Mouse (Mus musculus) small intestine, adult 2 months (tissue): ENCODE measurements around the gene Abhd16a. TPM values are rescaled to one million over a fixed set of nuclear protein-coding genes. Genes with fewer than 3 reads are reported as not detected.

Experiments
- H3K27ac ChIP-seq: fragments of 200-500 bp; 2 replicates; pipeline ENCODE4 v1.5.1; 2012; ENCODE audit warnings: low read depth, low read length, control low read depth, inconsistent platforms; ENCODE audit not compliant: insufficient read depth
- H3K27me3 ChIP-seq: fragments of 200-500 bp; 2 replicates; pipeline ENCODE4 v1.6.1; 2012; ENCODE audit warnings: mild to moderate bottlenecking, moderate library complexity, low read length, inconsistent platforms; ENCODE audit not compliant: control insufficient read depth, insufficient read depth
- H3K36me3 ChIP-seq: fragments of 200-500 bp; 2 replicates; pipeline ENCODE4 v1.6.1; 2012; ENCODE audit warnings: mild to moderate bottlenecking, low read length, control low read depth, inconsistent platforms; ENCODE audit not compliant: control insufficient read depth, insufficient read depth
- H3K4me1 ChIP-seq: fragments of 200-500 bp; 2 replicates; pipeline ENCODE4 v1.6.1; 2012; ENCODE audit warnings: low read length, inconsistent platforms, mixed read lengths; ENCODE audit not compliant: control insufficient read depth, insufficient read depth, insufficient read length
- H3K4me3 ChIP-seq: fragments of 200-500 bp; 2 replicates; pipeline ENCODE4 v1.5.1; 2012; ENCODE audit warnings: low read depth, mild to moderate bottlenecking, control low read depth, inconsistent platforms, low read length, moderate library complexity
- CTCF ChIP-seq: fragments of 200-500 bp; IDR thresholded peaks from 2 replicates; pipeline ENCODE4 v1.5.1; 2012; ENCODE audit warnings: low read depth, mild to moderate bottlenecking, control low read depth, inconsistent platforms, low read length, moderate library complexity, mixed read lengths; ENCODE audit not compliant: insufficient replicate concordance, insufficient read length; ENCODE audit errors: extremely low read depth
- POLR2A ChIP-seq: fragments of 200-500 bp; IDR thresholded peaks from 2 replicates; pipeline ENCODE4 v1.6.1; 2012; ENCODE audit warnings: low read depth, mild to moderate bottlenecking, control low read depth, inconsistent platforms, low read length, moderate library complexity
- WGBS: fragments of 180-500 bp; shearing (Covaris S2); methylation state at CpG from one replicate; pipeline ENCODE4 v1.1.7; 2018; 5-methylcytosine and 5-hydroxymethylcytosine counted together
- polyA plus RNA-seq: library from polyadenylated mRNA; depleted of rRNA; stranded (reverse); fragments of >200 nt; gene quantifications from 2 replicates; pipeline ENCODE4 v1.2.3, GENCODE M21; 2012

Abhd16a gene
- polyA plus RNA-seq, 1 experiment: 183 TPM

DNA sequence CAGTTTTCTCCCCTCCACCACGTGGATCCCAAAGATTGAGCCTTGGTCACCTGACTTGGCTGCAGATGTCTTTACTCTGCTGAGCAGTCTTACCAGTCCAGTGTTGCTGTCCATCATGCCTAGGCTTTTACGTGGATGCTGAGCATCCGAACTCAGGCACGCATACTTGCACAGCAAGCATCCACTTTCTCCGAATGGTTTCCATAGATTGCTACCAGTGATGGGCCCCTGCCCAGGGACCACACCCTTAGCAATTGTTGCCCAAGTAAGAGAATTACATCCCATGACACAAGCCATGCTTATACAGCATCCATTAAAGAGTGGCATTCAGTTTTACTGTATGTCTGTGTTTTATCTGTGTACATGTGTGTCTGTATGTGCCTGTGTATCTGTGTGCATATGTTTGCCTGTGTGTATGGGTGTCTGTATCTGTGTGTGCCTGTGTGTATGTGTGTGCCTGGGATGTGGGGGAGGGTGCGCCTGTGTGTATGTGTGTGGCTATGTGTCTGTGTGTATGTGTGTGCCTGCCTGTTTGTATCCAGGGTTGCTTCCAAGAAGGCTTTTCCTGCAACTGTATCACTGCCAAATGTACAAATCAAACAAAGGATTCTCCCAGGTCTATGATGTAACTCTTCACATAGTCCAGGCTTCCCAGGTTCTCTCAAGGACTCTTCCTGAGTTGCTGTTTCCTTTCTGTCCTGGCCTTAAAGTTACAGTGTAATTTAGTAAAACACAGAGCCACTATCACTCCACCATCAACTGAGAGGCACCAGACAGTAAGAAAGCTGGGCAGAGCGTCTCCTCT is 33.2 kb upstream of the Abhd16a start:
- Histone ChIP-seq H3K4me1 (peaks cover 26% of the 10 kb centered on the region), H3K36me3 (peaks cover 55% of the 10 kb centered on the region), H3K27me3 (no peaks in the 10 kb centered on the region), H3K27ac (no peak overlapping the region), H3K4me3 (no peak overlapping the region)
- TF ChIP-seq POLR2A: no peak
- TF ChIP-seq CTCF: no peak
- 85% methylated on average over 7 of the region's 7 CpGs for WGBS

DNA sequence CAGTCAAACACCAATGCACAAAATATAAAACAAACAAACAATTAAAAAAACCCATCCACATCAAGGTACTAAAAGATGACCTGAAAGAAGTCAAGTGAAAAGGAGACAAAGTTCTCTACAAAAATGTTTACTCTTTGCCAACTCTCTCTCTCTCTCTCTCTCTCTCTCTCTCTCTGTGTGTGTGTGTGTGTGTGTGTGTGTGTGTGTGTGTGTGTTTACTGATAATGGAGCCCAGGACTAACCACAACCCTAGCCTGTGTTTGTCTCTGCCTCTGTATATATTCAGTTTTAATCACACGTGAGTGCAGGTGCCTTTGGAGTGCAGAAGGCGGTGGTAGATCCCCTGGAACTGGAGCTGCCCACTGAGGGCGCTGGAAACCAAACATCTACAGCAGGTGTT is 32.0 kb upstream of the Abhd16a start:
- H3K4me1 ChIP-seq: peaks cover 26% of the 10 kb centered on the region
- H3K27me3 ChIP-seq: no peaks in the 10 kb centered on the region
- peaks cover 54% of the 10 kb centered on the region for H3K36me3 ChIP-seq
- no peak overlapping the region for H3K27ac ChIP-seq
- TF ChIP-seq POLR2A (no peak), CTCF (no peak)
- 79% methylated on average over 3 of the region's 3 CpGs for WGBS
- H3K4me3 ChIP-seq: no peak overlapping the region

DNA sequence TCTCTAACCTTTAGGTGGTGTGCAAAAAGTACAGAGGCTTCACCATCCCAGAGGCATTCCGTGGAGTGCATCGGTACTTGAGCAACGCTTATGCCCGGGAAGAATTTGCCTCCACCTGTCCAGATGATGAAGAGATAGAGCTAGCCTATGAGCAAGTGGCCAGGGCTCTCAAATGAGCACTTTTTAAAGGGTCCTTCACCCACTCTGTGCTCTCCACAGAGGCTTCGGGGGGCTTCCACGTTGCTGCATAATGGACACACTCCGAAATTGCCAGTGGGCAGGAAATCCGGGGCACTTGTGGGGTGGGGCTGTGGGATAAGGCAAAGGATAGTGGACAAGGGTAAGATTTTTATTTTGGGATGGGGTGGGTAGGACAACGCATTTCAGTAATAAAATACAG is 30.7 kb upstream of the Abhd16a start:
- Histone ChIP-seq H3K27ac (no peak overlapping the region), H3K36me3 (peaks cover 42% of the 10 kb centered on the region), H3K4me3 (no peak overlapping the region), H3K27me3 (no peaks in the 10 kb centered on the region), H3K4me1 (peaks cover 21% of the 10 kb centered on the region)
- 58% methylated on average over 9 of the region's 9 CpGs for WGBS
- no peak for TF ChIP-seq CTCF
- no peak for TF ChIP-seq POLR2A

DNA sequence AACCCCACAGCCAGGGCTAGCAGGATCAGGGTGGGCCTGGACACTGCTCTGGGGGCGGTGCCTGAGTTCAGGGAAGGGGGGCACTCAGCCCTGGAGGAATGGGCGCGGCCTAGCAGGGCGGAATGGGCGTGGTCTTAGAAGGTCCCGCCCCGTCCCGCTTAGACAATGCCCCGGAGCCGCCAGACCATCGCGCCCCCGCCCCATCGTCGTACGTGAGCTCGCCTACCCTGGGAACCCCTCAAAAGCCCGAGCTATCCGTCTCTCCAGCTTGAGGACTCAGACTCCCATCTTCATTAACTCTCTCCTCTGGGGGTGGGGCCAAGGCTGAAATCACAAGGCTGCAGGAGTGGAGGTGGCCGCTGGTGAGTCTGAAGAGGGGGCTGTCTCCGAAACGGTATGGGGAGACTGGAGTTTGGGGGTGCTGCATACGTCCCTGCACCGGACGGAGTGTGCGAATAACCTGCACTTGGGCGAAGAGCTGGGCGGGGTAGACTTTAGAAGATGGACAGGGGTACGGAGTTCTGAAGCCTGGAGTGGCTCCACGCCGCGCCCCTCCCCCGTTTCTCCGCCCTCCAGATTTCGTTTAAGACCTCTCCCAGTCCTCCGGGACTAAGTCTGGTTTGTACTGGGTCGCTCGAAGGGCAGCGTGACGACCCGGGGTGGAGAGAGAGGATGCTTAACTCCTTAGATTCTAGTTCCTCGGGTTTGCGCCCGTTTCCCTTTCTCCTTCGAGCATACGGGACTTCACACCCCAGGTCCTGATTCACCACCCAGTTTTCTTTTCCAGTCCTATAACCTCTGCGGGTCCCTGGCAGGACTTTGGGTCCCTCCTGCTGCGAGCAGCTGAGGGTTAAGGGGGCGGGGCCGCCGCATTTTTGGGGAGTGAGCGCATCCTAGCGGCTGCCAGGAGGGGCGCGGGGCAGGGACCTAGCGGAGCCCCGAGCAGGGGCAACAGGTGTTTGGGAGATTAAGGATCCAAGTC is 29.9 kb upstream of the Abhd16a start, which contains the start of gene Ddah2:
Gene Ddah2, plus strand, starts transcription at position 125 of the 982 bp plus-strand sequence.
- Histone ChIP-seq H3K4me3 (peak within 1 kb of the TSS; percentile 68), H3K4me1 (peaks cover 25% of the 10 kb centered on the region), H3K27me3 (no peaks in the 10 kb centered on the region), H3K36me3 (peaks cover 35% of the 10 kb centered on the region), H3K27ac (peak within 1 kb of the TSS; percentile 52; the same call in 1 of the 2 replicates)
- TF ChIP-seq POLR2A (peak; percentile 48), CTCF (peak; percentile 66)
- 1% methylated on average over 57 of the region's 57 CpGs for WGBS

DNA sequence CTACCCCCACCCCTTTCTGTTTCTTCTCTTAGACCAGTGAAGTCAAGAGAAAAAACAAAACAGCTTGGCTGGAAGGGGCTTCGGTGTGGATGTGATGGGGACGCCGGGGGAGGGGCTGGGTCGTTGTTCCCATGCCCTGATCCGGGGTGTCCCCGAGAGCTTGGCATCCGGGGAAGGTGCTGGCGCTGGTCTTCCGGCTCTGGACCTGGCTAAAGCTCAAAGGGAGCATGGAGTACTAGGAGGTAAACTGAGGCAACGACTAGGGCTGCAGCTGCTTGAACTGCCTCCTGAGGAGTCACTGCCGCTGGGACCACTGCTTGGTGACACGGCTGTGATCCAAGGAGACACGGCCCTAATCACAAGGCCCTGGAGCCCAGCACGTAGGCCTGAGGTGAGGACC is 29.0 kb upstream of the Abhd16a start:
- TF ChIP-seq CTCF (no peak), POLR2A (no peak)
- peak overlapping the region; percentile 68 for H3K4me3 ChIP-seq

DNA sequence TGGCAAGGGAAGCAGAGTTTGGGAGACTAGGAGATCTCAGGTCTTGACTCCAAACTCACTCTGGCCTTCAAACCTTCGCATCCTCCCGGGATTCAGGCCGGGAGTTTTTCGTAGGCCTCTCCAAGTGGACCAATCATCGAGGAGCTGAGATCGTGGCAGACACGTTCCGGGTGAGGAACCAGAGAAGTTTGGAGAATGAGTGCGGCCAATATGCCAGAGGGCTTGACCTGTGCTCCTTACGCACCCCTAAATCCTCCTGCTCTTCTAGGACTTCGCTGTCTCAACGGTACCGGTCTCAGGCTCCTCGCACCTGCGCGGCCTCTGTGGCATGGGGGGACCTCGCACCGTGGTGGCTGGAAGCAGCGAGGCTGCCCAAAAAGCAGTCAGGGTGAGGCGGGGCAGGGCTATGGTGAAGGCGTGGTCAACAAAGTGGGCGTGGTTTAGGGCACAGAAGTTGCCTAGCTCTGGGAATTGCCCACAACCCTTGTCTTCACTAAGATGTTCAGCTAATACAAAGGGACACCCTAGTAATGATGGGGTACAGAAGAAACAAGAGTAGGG is 28.2 kb upstream of the Abhd16a start:
- Histone ChIP-seq H3K27me3 (no peaks in the 10 kb centered on the region; the same call in 1 of the 2 replicates), H3K27ac (no peak overlapping the region), H3K4me1 (peaks cover 36% of the 10 kb centered on the region), H3K4me3 (no peak overlapping the region), H3K36me3 (peaks cover 22% of the 10 kb centered on the region)
- WGBS: 71% methylated on average over 22 of the region's 22 CpGs
- no peak for TF ChIP-seq CTCF
- TF ChIP-seq POLR2A: no peak

More for the DNA sequence above, 29.0 kb upstream of the Abhd16a start:
- H3K27ac ChIP-seq: no peak overlapping the region
- H3K36me3 ChIP-seq: peaks cover 29% of the 10 kb centered on the region
- 38% methylated on average over 14 of the region's 14 CpGs for WGBS
- H3K4me1 ChIP-seq: peaks cover 30% of the 10 kb centered on the region
- H3K27me3 ChIP-seq: no peaks in the 10 kb centered on the region; the same call in 1 of the 2 replicates
